Mouse (Mus musculus) heart, embryonic 13.5 days (tissue): ENCODE measurements at regions not wholly inside any gene's neighbourhood (a gene's known extent, or its start where the extent isn't known, plus 50 kb on each side); places are given as distances from the start of the nearest gene placed in this dataset.
"Not testable (repeated sequence)": the region's sequence is repeated elsewhere in the genome, so short reads cannot be mapped to it uniquely, and the experiment has no call there.

Source experiments
- ATAC-seq: fragments of 200-750 bp; cut with Nextera tagmentation; 2 replicates; pipeline ENCODE4 v1.8.0; 2017; ENCODE audit warnings: moderate TSS enrichment; ENCODE audit not compliant: insufficient number of reproducible peaks, low FRiP score, low TSS enrichment; ENCODE audit errors: extremely low read depth
- H3K27ac ChIP-seq: fragments of 300-500 bp; sonication (generic); replicated peaks from 2 replicates; pipeline ENCODE4 v1.5.1; 2015; ENCODE audit warnings: moderate library complexity, mild to moderate bottlenecking, inconsistent platforms
- H3K27me3 ChIP-seq: fragments of 300-500 bp; sonication (generic); replicated peaks from 2 replicates; pipeline ENCODE4 v1.6.1; 2015; ENCODE audit warnings: mild to moderate bottlenecking, inconsistent platforms
- H3K36me3 ChIP-seq: fragments of 300-500 bp; sonication (generic); 2 replicates; pipeline ENCODE4 v1.6.1; 2015; ENCODE audit warnings: mild to moderate bottlenecking, inconsistent platforms
- H3K4me1 ChIP-seq: fragments of 300-500 bp; sonication (generic); 2 replicates; pipeline ENCODE4 v1.6.1; 2015; ENCODE audit warnings: inconsistent platforms
- H3K4me2 ChIP-seq: fragments of 300-500 bp; sonication (generic); 2 replicates; pipeline ENCODE4 v1.6.1; 2015; ENCODE audit warnings: inconsistent platforms, mild to moderate bottlenecking, moderate library complexity
- H3K4me3 ChIP-seq: fragments of 300-500 bp; sonication (generic); 2 replicates; pipeline ENCODE4 v1.5.1; 2015; ENCODE audit warnings: moderate library complexity, mild to moderate bottlenecking, inconsistent platforms
- H3K9ac ChIP-seq: fragments of 300-500 bp; sonication (generic); 2 replicates; pipeline ENCODE4 v1.6.1; 2015; ENCODE audit warnings: inconsistent platforms, mild to moderate bottlenecking, moderate library complexity
- H3K9me3 ChIP-seq: fragments of 300-500 bp; sonication (generic); 2 replicates; pipeline ENCODE4 v1.6.1; 2016; ENCODE audit warnings: inconsistent platforms
- WGBS: fragments of 180-500 bp; shearing (Covaris S2); methylation state at CpG from one replicate; pipeline ENCODE4 v1.1.7; 2015; ENCODE audit warnings: mixed read lengths; 5-methylcytosine and 5-hydroxymethylcytosine counted together

GRCm38 (mm10) chr1:16904690-16905089, 811.6 kb upstream of the 4930444P10Rik start:
- Histone ChIP-seq H3K4me2 (no peak overlapping the region), H3K27ac (peak overlapping the region; percentile 62), H3K4me1 (0 out of 2 replicates have a peak, but pooled peaks cover 11% of the 10 kb centered on the region), H3K27me3 (no peaks in the 10 kb centered on the region), H3K36me3 (no peaks in the 10 kb centered on the region), H3K9me3 (no peaks in the 10 kb centered on the region), H3K4me3 (no peak overlapping the region), H3K9ac (no peak overlapping the region)
- no peak for ATAC-seq

GRCm38 (mm10) chr1:16868383-16868782, 775.3 kb upstream of the 4930444P10Rik start:
- H3K9ac ChIP-seq, H3K27me3 ChIP-seq, H3K4me2 ChIP-seq, H3K4me1 ChIP-seq, H3K27ac ChIP-seq, H3K36me3 ChIP-seq, H3K4me3 ChIP-seq, ATAC-seq: not testable (repeated sequence)
- 64% methylated on average over 3 of the region's 3 CpGs for WGBS
- H3K9me3 ChIP-seq, result peaks cover 11% of the 10 kb centered on the region

GRCm38 (mm10) chr1:16867086-16867835, 774.1 kb upstream of the 4930444P10Rik start:
- not testable (repeated sequence) for H3K4me2 ChIP-seq, H3K4me1 ChIP-seq, H3K36me3 ChIP-seq, H3K27ac ChIP-seq, ATAC-seq, H3K9ac ChIP-seq, H3K4me3 ChIP-seq, H3K27me3 ChIP-seq
- WGBS, result 77% methylated on average over 6 of the region's 6 CpGs
- H3K9me3 ChIP-seq, result peaks cover 11% of the 10 kb centered on the region

- Histone ChIP-seq H3K9me3 (no peaks in the 10 kb centered on the region), H3K27me3 (no peaks in the 10 kb centered on the region), H3K4me1 (no peaks in the 10 kb centered on the region), H3K27ac (no peak overlapping the region), H3K4me2 (no peak overlapping the region), H3K9ac (no peak overlapping the region), H3K4me3 (no peak overlapping the region), H3K36me3 (no peaks in the 10 kb centered on the region)
- ATAC-seq, result no peak
These were observed 744.0 kb upstream of the 4930444P10Rik start for GRCm38 (mm10) chr1:16837111-16837510.

- 71% methylated on average over 4 of the region's 4 CpGs for WGBS
- H3K4me3 ChIP-seq, result not testable (repeated sequence)
These were observed 731.6 kb upstream of the 4930444P10Rik start for GRCm38 (mm10) chr1:16824709-16825108.

GRCm38 (mm10) chr1:16824057-16824456, 730.9 kb upstream of the 4930444P10Rik start:
- no peak for ATAC-seq
- Histone ChIP-seq H3K9ac (no peak overlapping the region), H3K4me1 (no peaks in the 10 kb centered on the region), H3K4me3 (no peak overlapping the region), H3K27me3 (no peaks in the 10 kb centered on the region), H3K27ac (no peak overlapping the region), H3K4me2 (no peak overlapping the region), H3K9me3 (no peaks in the 10 kb centered on the region), H3K36me3 (no peaks in the 10 kb centered on the region)
- WGBS, result 53% methylated on average over 3 of the region's 3 CpGs

More at GRCm38 (mm10) chr1:16824709-16825108, 731.6 kb upstream of the 4930444P10Rik start:
- not testable (repeated sequence) for H3K4me2 ChIP-seq, H3K27ac ChIP-seq, H3K4me1 ChIP-seq, H3K9me3 ChIP-seq, H3K36me3 ChIP-seq, ATAC-seq, H3K27me3 ChIP-seq, H3K9ac ChIP-seq

GRCm38 (mm10) chr1:16821186-16821585, 728.1 kb upstream of the 4930444P10Rik start:
- 51% methylated on average over 2 of the region's 2 CpGs for WGBS
- no peaks in the 10 kb centered on the region for H3K27me3 ChIP-seq

GRCm38 (mm10) chr1:16816572-16816971, 723.4 kb upstream of the 4930444P10Rik start:
- no peak for ATAC-seq
- WGBS, result 80% methylated on average over 7 of the region's 7 CpGs
- no peak overlapping the region for H3K4me3 ChIP-seq
- H3K4me2 ChIP-seq, result no peak overlapping the region
- H3K36me3 ChIP-seq, result no peaks in the 10 kb centered on the region
- H3K4me1 ChIP-seq, result no peaks in the 10 kb centered on the region
- H3K27me3 ChIP-seq, result no peaks in the 10 kb centered on the region
- H3K9ac ChIP-seq, result no peak overlapping the region
- H3K9me3 ChIP-seq, result no peaks in the 10 kb centered on the region
- H3K27ac ChIP-seq, result no peak overlapping the region

More at GRCm38 (mm10) chr1:16821186-16821585, 728.1 kb upstream of the 4930444P10Rik start:
- Histone ChIP-seq H3K9me3 (no peaks in the 10 kb centered on the region), H3K4me2 (no peak overlapping the region), H3K4me1 (no peaks in the 10 kb centered on the region), H3K27ac (no peak overlapping the region), H3K9ac (no peak overlapping the region), H3K4me3 (no peak overlapping the region), H3K36me3 (no peaks in the 10 kb centered on the region)
- no peak for ATAC-seq

- no peaks in the 10 kb centered on the region for H3K27me3 ChIP-seq
- no peaks in the 10 kb centered on the region for H3K4me1 ChIP-seq
- ATAC-seq, result no peak
- no peaks in the 10 kb centered on the region for H3K9me3 ChIP-seq
- no peak overlapping the region for H3K4me2 ChIP-seq
- no peaks in the 10 kb centered on the region for H3K36me3 ChIP-seq
- no peak overlapping the region for H3K27ac ChIP-seq
- H3K9ac ChIP-seq, result no peak overlapping the region
- H3K4me3 ChIP-seq, result no peak overlapping the region
These were observed 722.6 kb upstream of the 4930444P10Rik start for GRCm38 (mm10) chr1:16815731-16816130.

- Histone ChIP-seq H3K36me3 (no peaks in the 10 kb centered on the region), H3K4me3 (no peak overlapping the region), H3K27me3 (no peaks in the 10 kb centered on the region), H3K4me1 (no peaks in the 10 kb centered on the region), H3K9me3 (no peaks in the 10 kb centered on the region), H3K27ac (no peak overlapping the region), H3K4me2 (no peak overlapping the region), H3K9ac (no peak overlapping the region)
- ATAC-seq, result no peak
- WGBS, result 87% methylated on average over 10 of the region's 10 CpGs
These were observed 716.4 kb upstream of the 4930444P10Rik start for GRCm38 (mm10) chr1:16809370-16810150.

GRCm38 (mm10) chr1:16798292-16798691, 705.2 kb upstream of the 4930444P10Rik start:
- Histone ChIP-seq H3K27ac (no peak overlapping the region), H3K9me3 (no peaks in the 10 kb centered on the region), H3K4me3 (no peak overlapping the region), H3K4me1 (no peaks in the 10 kb centered on the region), H3K27me3 (no peaks in the 10 kb centered on the region), H3K9ac (no peak overlapping the region), H3K4me2 (no peak overlapping the region), H3K36me3 (no peaks in the 10 kb centered on the region)
- no peak for ATAC-seq
- 65% methylated on average over 6 of the region's 6 CpGs for WGBS

GRCm38 (mm10) chr1:16796449-16796848, 703.3 kb upstream of the 4930444P10Rik start:
- 85% methylated on average over 1 of the region's 1 CpGs for WGBS
- Histone ChIP-seq H3K27me3 (no peaks in the 10 kb centered on the region), H3K36me3 (no peaks in the 10 kb centered on the region), H3K4me2 (no peak overlapping the region), H3K27ac (no peak overlapping the region), H3K9ac (no peak overlapping the region), H3K4me1 (no peaks in the 10 kb centered on the region), H3K9me3 (no peaks in the 10 kb centered on the region), H3K4me3 (no peak overlapping the region)
- ATAC-seq, result no peak
